Mouse (Mus musculus) ES-E14 (cell line): Measurements from ENCODE around the gene Tnfrsf13c. TPM values are rescaled to one million over a fixed set of nuclear protein-coding genes. Genes with fewer than 3 reads are reported as not detected.

Experiments
- DNase-seq: peaks from one replicate; pipeline ENCODE4 v3.0.0-alpha.2; 2013; ENCODE audit warnings: low read depth, low spot score
- H3K27ac ChIP-seq: 2 replicates; pipeline ENCODE4 v1.5.1; 2012; ENCODE audit warnings: low read depth, mild to moderate bottlenecking, low read length, moderate library complexity, mixed read lengths; ENCODE audit not compliant: poor library complexity, insufficient read depth, severe bottlenecking
- H3K36me3 ChIP-seq: 2 replicates; pipeline ENCODE4 v1.6.1; 2012; ENCODE audit warnings: mild to moderate bottlenecking, low read length, moderate library complexity, mixed read lengths; ENCODE audit not compliant: control insufficient read depth, poor library complexity, insufficient read depth, severe bottlenecking
- H3K4me1 ChIP-seq, 2 experiments: fragments of 150-350 bp in 1 of 2; sonication (generic) in 1 of 2; 2 replicates each; pipeline ENCODE4 v1.6.1; 2012; ENCODE audit warnings: low read length in 2 of 2, mild to moderate bottlenecking in 1 of 2, mixed read lengths in 1 of 2; ENCODE audit not compliant: control insufficient read depth in 2 of 2, insufficient read depth in 2 of 2, poor library complexity in 1 of 2
- H3K4me3 ChIP-seq, 2 experiments: fragments of 150-350 bp in 1 of 2; sonication (generic) in 1 of 2; 2 replicates each; pipeline ENCODE4 v1.5.1; 2012; ENCODE audit warnings: low read length in 2 of 2, low read depth in 1 of 2, mild to moderate bottlenecking in 1 of 2, mixed read lengths in 1 of 2; ENCODE audit not compliant: insufficient read depth in 1 of 2, poor library complexity in 1 of 2, severe bottlenecking in 1 of 2
- H3K9ac ChIP-seq: 2 replicates; pipeline ENCODE4 v1.6.1; 2012; ENCODE audit warnings: low read depth, mild to moderate bottlenecking, low read length, mixed read lengths; ENCODE audit not compliant: poor library complexity, insufficient read depth, severe bottlenecking
- H3K9me3 ChIP-seq: fragments of 150-350 bp; sonication (generic); 2 replicates; pipeline ENCODE4 v1.6.1; 2012; ENCODE audit warnings: low read depth, mild to moderate bottlenecking, low read length; ENCODE audit not compliant: control insufficient read depth, insufficient read depth
- CHD2 ChIP-seq: IDR thresholded peaks from 2 replicates; pipeline ENCODE4 v1.6.1; 2014; ENCODE audit warnings: mild to moderate bottlenecking, low read depth, low read length, inconsistent platforms
- HCFC1 ChIP-seq: IDR thresholded peaks from 2 replicates; pipeline ENCODE4 v1.6.1; 2012; ENCODE audit warnings: low read length, inconsistent platforms, borderline replicate concordance; ENCODE audit not compliant: insufficient read depth
- MAFK ChIP-seq: IDR thresholded peaks from 2 replicates; pipeline ENCODE4 v1.6.1; 2014; ENCODE audit warnings: mild to moderate bottlenecking, low read depth, low read length, inconsistent platforms; ENCODE audit not compliant: insufficient read depth
- ZC3H11A ChIP-seq: IDR thresholded peaks from 2 replicates; pipeline ENCODE4 v1.6.1; 2012; ENCODE audit warnings: low read depth, mild to moderate bottlenecking, inconsistent platforms, low read length, borderline replicate concordance
- ZNF384 ChIP-seq: IDR thresholded peaks from 2 replicates; pipeline ENCODE4 v1.6.1; 2012; ENCODE audit warnings: low read depth, low read length, inconsistent platforms
- in situ Hi-C, 2 experiments: fragments of 600-800 bp; cut with MboI; formaldehyde crosslinking; loops; one replicate each; pipeline ENCODE4 v1.15.1; 2025; ENCODE audit warnings: low sequenced_read_pairs in 2 of 2, inconsistent platforms in 1 of 2; ENCODE audit not compliant: unreplicated experiment in 2 of 2
- total RNA-seq: library from RNA; depleted of rRNA; stranded (reverse); fragments of 300-350 nt; gene quantifications from 2 replicates; pipeline ENCODE4 v1.2.3, GENCODE M21; 2012

The Tnfrsf13c gene
- total RNA-seq, 1 experiment, result 2.3 TPM

DNA sequence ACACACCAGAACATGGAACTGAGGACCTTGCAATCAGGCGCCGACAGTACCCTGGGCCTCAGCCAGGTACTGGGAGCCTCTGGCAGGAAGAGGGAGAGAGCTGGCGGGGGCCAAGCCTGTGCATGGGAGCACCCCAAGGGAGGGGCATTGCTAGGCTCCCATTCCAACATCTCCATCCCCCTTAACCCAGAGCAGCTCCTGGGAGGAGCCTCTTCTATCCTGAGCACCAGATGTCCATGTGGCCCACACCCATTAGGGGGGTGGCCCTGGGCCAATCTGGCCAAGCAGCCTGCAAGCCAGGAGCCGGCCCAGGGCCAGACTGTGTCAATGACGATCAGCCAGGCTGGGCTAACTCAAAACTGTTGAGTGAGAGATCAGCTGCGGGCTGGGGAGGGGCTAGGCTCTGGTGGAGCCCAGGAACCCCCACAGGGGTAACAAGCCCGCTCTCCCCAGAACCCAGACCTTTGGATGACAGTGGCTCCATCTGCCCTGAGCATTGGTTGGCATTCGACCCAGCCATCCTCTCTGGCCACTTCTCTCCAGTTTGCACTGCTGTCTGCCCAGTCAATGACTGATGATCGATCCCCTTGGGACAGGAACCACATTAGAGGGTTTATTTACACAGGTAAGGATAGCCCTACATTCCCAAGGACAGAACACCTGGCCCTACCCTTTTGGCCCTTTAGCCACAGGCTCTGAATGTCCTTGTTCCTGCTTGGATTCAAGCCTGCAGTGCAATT is 17.6 kb downstream of the Tnfrsf13c start:
- Histone ChIP-seq H3K36me3 (peaks cover 26% of the 10 kb centered on the region), H3K4me1 (peaks cover 2 to 19% of the 10 kb centered on the region in 2 experiments; a peak in 3 of 4 replicates), H3K9me3 (no peaks in the 10 kb centered on the region)

DNA sequence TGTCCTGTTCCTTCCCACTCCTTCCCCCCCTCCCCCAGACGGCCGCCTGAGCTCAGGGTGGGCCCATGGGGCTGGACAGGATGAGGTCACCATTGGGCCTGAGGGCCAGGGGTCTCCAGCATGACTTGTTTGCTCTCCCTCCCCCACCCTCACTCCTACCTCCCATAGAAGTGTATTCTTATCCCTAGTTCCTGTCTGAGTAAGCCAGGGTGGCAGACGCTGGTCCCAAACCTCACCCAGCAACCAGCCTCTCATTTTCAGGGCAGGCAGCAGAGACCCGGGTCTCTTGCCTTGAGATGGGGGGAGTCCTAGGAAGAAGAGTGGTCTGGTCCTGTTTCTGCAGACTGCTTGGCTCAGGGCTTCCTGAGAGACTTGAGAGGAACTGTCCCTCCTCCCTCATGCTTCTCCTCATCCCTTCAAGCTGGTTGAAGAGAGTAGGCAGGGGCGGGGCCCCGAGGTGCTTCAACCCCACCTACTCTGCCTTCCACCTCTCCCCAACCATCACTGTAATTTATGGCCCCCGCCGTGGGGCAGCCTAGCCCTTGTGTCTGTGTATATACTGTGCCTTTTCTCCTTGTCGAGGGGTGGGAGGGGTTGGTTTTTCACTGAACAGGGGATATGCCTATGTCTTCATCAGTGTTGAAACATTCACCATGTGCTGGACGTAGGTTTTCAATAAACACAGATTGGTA is 19.3 kb downstream of the Tnfrsf13c start:
- peaks cover 40% of the 10 kb centered on the region for H3K36me3 ChIP-seq
- no peaks in the 10 kb centered on the region for H3K9me3 ChIP-seq
- DNase-seq, result no peak
- in situ Hi-C loops, result no loop called here
- no peak overlapping the region for H3K4me3 ChIP-seq
- no peak overlapping the region for H3K9ac ChIP-seq
- peaks cover 0 to 17% of the 10 kb centered on the region in 2 experiments; a peak in 3 of 4 replicates for H3K4me1 ChIP-seq
- TF ChIP-seq MAFK (no peak), HCFC1 (no peak), CHD2 (no peak), ZNF384 (no peak), ZC3H11A (no peak)
- no peak overlapping the region for H3K27ac ChIP-seq

More for the DNA sequence above, 17.6 kb downstream of the Tnfrsf13c start:
- Histone ChIP-seq H3K9ac (peak overlapping the region; percentile 39), H3K27ac (no peak overlapping the region), H3K4me3 (peak overlapping the region; percentile 51 to 54; a peak in 3 of 4 replicates)
- TF ChIP-seq ZC3H11A, result no peak
- no peak for TF ChIP-seq HCFC1
- TF ChIP-seq CHD2, result no peak
- TF ChIP-seq ZNF384, result no peak
- TF ChIP-seq MAFK, result no peak
- in situ Hi-C loops, result no loop called here
- DNase-seq, result no peak

DNA sequence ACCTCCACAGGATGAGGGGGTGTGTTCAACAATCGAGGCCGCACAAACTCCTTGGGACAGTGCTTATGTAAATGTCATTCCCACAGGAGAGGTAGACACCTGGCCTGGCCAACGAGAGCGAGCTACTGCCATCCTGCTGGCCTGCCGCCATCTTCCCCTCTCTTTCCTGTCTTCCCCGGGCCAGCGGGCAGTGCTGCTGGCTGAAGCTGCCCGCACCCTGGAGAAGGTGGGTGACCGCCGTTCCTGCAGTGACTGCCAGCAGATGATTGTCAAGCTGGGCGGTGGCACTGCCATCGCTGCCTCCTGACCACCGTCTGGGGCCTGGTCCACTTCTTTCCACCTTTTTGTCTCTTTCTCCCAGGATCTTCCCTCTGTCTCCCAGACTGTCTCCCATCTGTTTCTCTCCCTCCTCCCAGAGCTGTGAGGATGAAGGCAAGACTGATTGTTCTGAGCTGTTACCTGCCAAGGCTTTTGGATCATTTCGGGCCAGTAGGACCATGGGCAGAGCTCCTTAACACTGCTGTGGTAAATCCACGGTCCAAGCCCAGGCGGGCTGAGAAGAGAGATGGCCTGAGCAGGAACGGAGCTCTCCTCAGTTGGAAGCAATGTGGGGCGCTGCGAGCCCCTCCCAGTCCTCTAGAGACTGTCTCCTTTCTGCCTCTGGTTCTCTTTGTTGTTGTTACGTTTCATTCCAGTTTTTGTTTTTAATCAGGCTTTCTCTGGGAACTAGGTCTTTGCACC is 20.4 kb downstream of the Tnfrsf13c start:
- no peak for DNase-seq
- Histone ChIP-seq H3K27ac (no peak overlapping the region), H3K4me1 (peaks cover 0 to 17% of the 10 kb centered on the region in 2 experiments; a peak in 3 of 4 replicates), H3K36me3 (peaks cover 49% of the 10 kb centered on the region), H3K4me3 (no peak overlapping the region), H3K9me3 (no peaks in the 10 kb centered on the region), H3K9ac (no peak overlapping the region)
- in situ Hi-C loops, result no loop called here
- TF ChIP-seq MAFK, result no peak
- TF ChIP-seq ZC3H11A, result no peak
- TF ChIP-seq HCFC1, result no peak
- TF ChIP-seq ZNF384, result no peak
- no peak for TF ChIP-seq CHD2

DNA sequence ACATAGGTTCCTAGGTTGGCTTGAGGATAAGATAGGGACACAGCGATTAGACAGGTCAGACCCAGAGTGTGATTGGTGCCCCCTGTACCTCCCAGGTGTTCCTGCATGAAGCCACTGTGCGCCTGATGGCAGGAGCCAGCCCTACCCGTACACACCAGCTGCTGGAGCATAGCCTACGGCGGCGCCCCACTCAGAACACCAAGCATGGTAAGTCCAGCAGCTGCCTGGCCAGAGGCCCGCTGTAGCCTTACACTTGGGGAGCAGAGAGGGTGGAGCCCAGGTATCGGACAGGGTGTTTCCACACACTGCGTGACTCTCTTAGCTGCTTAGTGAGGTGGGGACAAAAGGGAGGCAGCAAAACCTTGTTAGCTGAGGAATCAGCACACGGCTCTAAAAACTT is 21.1 kb downstream of the Tnfrsf13c start:
- no peak for TF ChIP-seq MAFK
- no peak for TF ChIP-seq ZC3H11A
- H3K9me3 ChIP-seq, result no peaks in the 10 kb centered on the region
- H3K27ac ChIP-seq, result no peak overlapping the region
- no peak overlapping the region for H3K9ac ChIP-seq
- no peak for DNase-seq
- H3K4me3 ChIP-seq, result no peak overlapping the region
- H3K4me1 ChIP-seq, result peaks cover 0 to 14% of the 10 kb centered on the region in 2 experiments; a peak in 3 of 4 replicates
- H3K36me3 ChIP-seq, result peaks cover 56% of the 10 kb centered on the region
- in situ Hi-C loops, result no loop called here
